Mouse (Mus musculus): ENCODE results near the gene Cldn19. TPM values are rescaled to one million over a fixed set of nuclear protein-coding genes. Genes with fewer than 3 reads are reported as not detected.
"Not testable (repeated sequence)": the region's sequence is repeated elsewhere in the genome, so short reads cannot be mapped to it uniquely, and the experiment has no call there.

Cldn19 gene
- polyA plus RNA-seq, 1 experiment, result not detected

DNA sequence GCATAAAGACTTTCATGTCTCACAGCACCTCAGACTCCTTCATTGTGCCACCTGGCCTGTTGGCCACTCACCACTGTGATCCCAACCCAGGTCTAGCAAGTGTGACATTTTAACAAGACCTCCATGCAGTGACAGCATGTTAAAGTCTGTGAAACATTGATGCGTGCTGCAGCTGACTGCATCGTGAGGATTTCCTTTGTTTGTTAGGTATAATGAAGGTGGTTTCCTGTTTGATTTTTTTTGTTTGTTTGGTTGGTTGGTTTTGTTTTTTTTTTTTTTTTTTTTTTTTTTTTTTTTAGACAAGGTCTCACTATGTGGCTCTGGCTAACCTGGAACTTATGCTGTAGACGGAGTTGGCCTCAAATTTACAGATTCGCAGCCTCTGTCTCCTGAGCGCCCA is 7.3 kb downstream of the Cldn19 start:
- WGBS, result 89% methylated on average over 5 of the region's 5 CpGs

DNA sequence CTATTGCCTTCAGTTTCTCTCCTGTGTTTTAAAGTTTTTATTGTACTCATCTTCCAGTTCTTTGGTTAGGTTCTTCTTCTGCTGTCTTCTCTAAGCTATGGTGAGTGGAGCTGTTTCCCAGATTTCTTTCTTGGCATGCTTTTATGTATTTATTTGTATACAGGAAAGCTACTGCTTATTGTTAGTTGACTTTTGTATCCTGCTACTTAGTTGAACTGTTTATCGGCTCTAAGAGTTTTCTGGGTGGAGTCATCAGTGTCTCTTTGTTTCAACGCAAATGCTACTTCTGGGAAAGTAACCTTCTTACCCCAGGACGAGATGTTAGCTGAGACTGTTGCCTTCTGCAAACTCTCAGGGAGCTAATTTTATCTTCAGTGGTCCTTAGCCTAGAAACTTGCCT is 8.2 kb downstream of the Cldn19 start:
- H3K27ac ChIP-seq (ENCODE audit: insufficient read depth, low read depth, low read length), result no peak overlapping the region
- 62% methylated on average over 3 of the region's 3 CpGs for WGBS
- TF ChIP-seq CTCF (IDR thresholded peaks at IDR 0.05; ENCODE audit: extremely low read depth, insufficient read length, insufficient replicate concordance, low read depth, low read length), result no peak
- no peaks in the 10 kb centered on the region for H3K27me3 ChIP-seq (ENCODE audit: control insufficient read depth, insufficient read depth, low read length)
- H3K36me3 ChIP-seq (ENCODE audit: control insufficient read depth, insufficient read depth, low read length), result no peaks in the 10 kb centered on the region
- no peaks in the 10 kb centered on the region for H3K4me1 ChIP-seq (ENCODE audit: control insufficient read depth, insufficient read depth, insufficient read length, low read length)
- no peak overlapping the region for H3K4me3 ChIP-seq (ENCODE audit: low read depth, low read length)

More for the DNA sequence above, 7.3 kb downstream of the Cldn19 start:
- Histone ChIP-seq H3K36me3 (ENCODE audit: control insufficient read depth, insufficient read depth, low read length) (no peaks in the 10 kb centered on the region), H3K4me1 (ENCODE audit: control insufficient read depth, insufficient read depth, insufficient read length, low read length) (no peaks in the 10 kb centered on the region), H3K27me3 (ENCODE audit: control insufficient read depth, insufficient read depth, low read length) (no peaks in the 10 kb centered on the region), H3K4me3 (ENCODE audit: low read depth, low read length) (no peak overlapping the region), H3K27ac (ENCODE audit: insufficient read depth, low read depth, low read length) (no peak overlapping the region)
- no peak for TF ChIP-seq CTCF (IDR thresholded peaks at IDR 0.05; ENCODE audit: extremely low read depth, insufficient read length, insufficient replicate concordance, low read depth, low read length)
- no peak for TF ChIP-seq POLR2A (IDR thresholded peaks at IDR 0.05; ENCODE audit: low read depth, low read length)

DNA sequence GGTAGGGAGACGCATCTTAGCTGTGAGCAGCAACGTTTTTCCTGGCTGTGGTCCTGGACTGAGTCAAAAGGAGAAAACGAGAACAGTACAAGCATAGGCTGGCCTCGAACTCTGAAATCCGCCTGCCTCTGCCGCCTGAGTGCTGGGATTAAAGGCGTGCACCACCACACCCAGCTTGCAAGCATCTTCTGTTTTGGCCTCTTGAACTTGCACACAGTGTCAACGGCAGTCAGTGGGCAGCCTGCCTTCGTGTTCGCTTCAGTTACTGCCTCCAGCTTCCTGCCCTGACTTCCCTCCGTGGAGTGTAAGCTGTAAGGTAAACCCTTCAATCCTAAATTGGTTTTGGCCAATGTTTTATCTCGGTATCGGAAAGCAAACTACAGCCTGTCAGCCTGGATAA is 11.4 kb downstream of the Cldn19 start:
- TF ChIP-seq CTCF (IDR thresholded peaks at IDR 0.05; ENCODE audit: extremely low read depth, insufficient read length, insufficient replicate concordance, low read depth, low read length) (no peak), POLR2A (IDR thresholded peaks at IDR 0.05; ENCODE audit: low read depth, low read length) (no peak)
- H3K4me1 ChIP-seq (ENCODE audit: control insufficient read depth, insufficient read depth, insufficient read length, low read length), result no peaks in the 10 kb centered on the region
- H3K36me3 ChIP-seq (ENCODE audit: control insufficient read depth, insufficient read depth, low read length), result peaks cover 8% of the 10 kb centered on the region
- H3K27me3 ChIP-seq (ENCODE audit: control insufficient read depth, insufficient read depth, low read length), result no peaks in the 10 kb centered on the region
- H3K27ac ChIP-seq (ENCODE audit: insufficient read depth, low read depth, low read length), result no peak overlapping the region
- no peak overlapping the region for H3K4me3 ChIP-seq (ENCODE audit: low read depth, low read length)
- WGBS, result 56% methylated on average over 13 of the region's 13 CpGs

DNA sequence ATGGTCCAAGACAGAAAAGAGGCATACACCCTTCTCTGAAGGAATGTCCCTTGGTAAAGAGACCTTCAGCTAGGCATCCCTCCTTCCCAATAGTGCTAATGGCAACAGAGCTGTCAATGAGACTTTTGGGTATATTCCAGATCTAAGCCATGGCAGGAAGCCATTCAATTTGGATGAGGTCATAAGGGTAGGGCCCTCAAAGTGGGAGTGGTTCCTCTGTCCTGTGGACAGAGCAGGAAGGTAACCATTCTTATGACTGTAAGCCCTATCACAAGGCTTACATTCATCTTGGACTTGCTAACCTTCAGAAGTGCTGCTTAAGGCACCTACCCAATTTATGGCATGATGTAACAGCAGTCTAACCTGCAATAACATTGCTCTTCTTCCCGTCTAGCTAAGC is 19.4 kb downstream of the Cldn19 start:
- Histone ChIP-seq H3K4me3 (ENCODE audit: low read depth, low read length) (no peak overlapping the region), H3K4me1 (ENCODE audit: control insufficient read depth, insufficient read depth, insufficient read length, low read length) (peaks cover 2% of the 10 kb centered on the region; the same call in 1 of the 2 replicates), H3K36me3 (ENCODE audit: control insufficient read depth, insufficient read depth, low read length) (peaks cover 57% of the 10 kb centered on the region), H3K27me3 (ENCODE audit: control insufficient read depth, insufficient read depth, low read length) (no peaks in the 10 kb centered on the region), H3K27ac (ENCODE audit: insufficient read depth, low read depth, low read length) (peak overlapping the region; percentile 54)
- no peak for TF ChIP-seq CTCF (IDR thresholded peaks at IDR 0.05; ENCODE audit: extremely low read depth, insufficient read length, insufficient replicate concordance, low read depth, low read length)
- no peak for TF ChIP-seq POLR2A (IDR thresholded peaks at IDR 0.05; ENCODE audit: low read depth, low read length)
- WGBS, result 31% methylated on average over 1 of the region's 1 CpGs

DNA sequence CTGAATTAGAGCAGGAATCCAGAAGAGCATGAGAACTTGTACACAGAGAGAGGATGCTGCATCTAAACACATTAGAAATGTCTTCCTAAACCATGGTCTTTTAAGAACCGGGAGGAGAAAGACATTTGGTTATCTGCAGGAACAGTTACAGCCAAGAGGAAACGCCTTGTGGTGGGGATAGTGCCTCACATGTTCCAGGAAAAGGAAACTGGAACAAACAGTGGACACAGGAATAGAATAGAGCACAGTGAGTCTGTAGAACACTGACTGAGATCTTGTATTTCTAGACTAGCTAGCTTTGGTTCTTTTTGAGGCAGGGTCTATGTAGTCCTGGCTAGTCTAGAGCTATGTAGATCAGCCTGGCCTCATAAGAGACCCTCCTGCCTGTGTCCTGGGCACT is 20.0 kb downstream of the Cldn19 start:
- peak overlapping the region; percentile 77 for H3K27ac ChIP-seq (ENCODE audit: insufficient read depth, low read depth, low read length)
- no peaks in the 10 kb centered on the region for H3K27me3 ChIP-seq (ENCODE audit: control insufficient read depth, insufficient read depth, low read length)
- no peak overlapping the region for H3K4me3 ChIP-seq (ENCODE audit: low read depth, low read length)
- peaks cover 59% of the 10 kb centered on the region for H3K36me3 ChIP-seq (ENCODE audit: control insufficient read depth, insufficient read depth, low read length)
- WGBS, result 35% methylated on average over 2 of the region's 2 CpGs
- TF ChIP-seq POLR2A (IDR thresholded peaks at IDR 0.05; ENCODE audit: low read depth, low read length) (no peak), CTCF (IDR thresholded peaks at IDR 0.05; ENCODE audit: extremely low read depth, insufficient read length, insufficient replicate concordance, low read depth, low read length) (no peak)
- peaks cover 2% of the 10 kb centered on the region; the same call in 1 of the 2 replicates for H3K4me1 ChIP-seq (ENCODE audit: control insufficient read depth, insufficient read depth, insufficient read length, low read length)

DNA sequence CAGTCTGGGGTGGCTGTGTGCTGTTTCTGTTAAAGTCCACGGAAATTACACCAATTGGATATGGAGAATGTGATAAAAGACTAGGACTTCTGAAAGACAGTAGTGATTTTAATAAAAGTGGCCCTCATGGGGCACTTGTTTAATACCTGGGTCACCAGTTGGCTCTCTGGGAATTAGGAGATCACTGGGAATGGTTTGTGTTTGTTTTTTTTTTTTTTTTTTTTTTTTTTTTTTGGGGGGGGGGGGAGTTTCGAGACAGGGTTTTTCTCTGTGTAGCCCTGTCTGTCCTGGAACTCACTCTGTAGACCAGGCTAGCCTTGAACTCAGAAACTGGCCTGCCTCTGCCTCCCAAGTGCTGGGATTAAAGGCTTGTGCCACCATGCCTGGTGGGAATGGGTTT is 20.5 kb downstream of the Cldn19 start:
- Histone ChIP-seq H3K27ac (ENCODE audit: insufficient read depth, low read depth, low read length) (peak overlapping the region; percentile 77), H3K36me3 (ENCODE audit: control insufficient read depth, insufficient read depth, low read length) (peaks cover 59% of the 10 kb centered on the region), H3K4me1 (ENCODE audit: control insufficient read depth, insufficient read depth, insufficient read length, low read length) (peaks cover 2% of the 10 kb centered on the region; the same call in 1 of the 2 replicates), H3K27me3 (ENCODE audit: control insufficient read depth, insufficient read depth, low read length) (no peaks in the 10 kb centered on the region), H3K4me3 (ENCODE audit: low read depth, low read length) (no peak overlapping the region)
- TF ChIP-seq CTCF (IDR thresholded peaks at IDR 0.05; ENCODE audit: extremely low read depth, insufficient read length, insufficient replicate concordance, low read depth, low read length) (no peak), POLR2A (IDR thresholded peaks at IDR 0.05; ENCODE audit: low read depth, low read length) (no peak)
- 80% methylated on average over 2 of the region's 2 CpGs for WGBS

DNA sequence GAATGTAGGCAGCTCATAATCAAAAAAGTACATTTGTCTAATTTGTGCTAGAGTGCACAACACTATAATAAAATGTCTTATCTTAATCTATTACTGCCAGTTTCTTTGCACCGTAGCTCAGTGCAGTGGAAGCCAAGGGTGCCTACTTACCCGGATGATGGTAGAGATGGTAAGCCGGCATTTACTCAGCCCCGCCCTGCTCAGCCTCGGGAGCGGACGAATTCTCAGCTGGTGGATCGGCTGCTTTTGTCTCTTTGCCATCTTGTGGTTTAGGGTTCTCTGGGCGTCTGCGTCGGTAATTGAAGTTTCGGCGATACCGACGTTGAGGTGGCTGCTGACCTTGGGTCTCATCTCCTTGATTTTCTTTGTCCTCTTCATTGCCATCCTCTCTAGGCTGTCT is 23.6 kb downstream of the Cldn19 start:
- H3K27me3 ChIP-seq (ENCODE audit: control insufficient read depth, insufficient read depth, low read length); H3K27ac ChIP-seq (ENCODE audit: insufficient read depth, low read depth, low read length); H3K4me1 ChIP-seq (ENCODE audit: control insufficient read depth, insufficient read depth, insufficient read length, low read length); H3K4me3 ChIP-seq (ENCODE audit: low read depth, low read length): not testable (repeated sequence)
- WGBS, result 63% methylated on average over 15 of the region's 15 CpGs
- H3K36me3 ChIP-seq (ENCODE audit: control insufficient read depth, insufficient read depth, low read length), result peaks cover 66% of the 10 kb centered on the region

DNA sequence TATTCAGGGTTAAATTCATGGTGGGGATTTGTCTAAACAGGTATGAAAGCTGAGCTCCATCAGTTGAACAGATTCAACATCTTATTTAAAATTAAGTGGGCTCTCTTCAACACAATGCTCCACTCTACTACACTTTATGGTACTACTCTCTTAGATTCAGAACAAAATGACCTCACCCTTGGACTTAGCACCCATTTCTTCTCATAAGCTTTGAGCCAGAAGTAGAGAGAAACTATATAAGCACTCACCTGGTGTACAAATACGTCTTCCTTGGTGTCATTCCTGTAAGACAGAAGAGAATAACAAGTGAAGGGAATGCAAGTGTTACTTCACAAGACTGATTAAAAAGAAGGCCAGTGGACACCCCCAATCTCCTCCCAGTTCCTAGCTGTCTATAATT is 29.6 kb downstream of the Cldn19 start:
- TF ChIP-seq CTCF (IDR thresholded peaks at IDR 0.05; ENCODE audit: extremely low read depth, insufficient read length, insufficient replicate concordance, low read depth, low read length) (no peak), POLR2A (IDR thresholded peaks at IDR 0.05; ENCODE audit: low read depth, low read length) (no peak)
- Histone ChIP-seq H3K27ac (ENCODE audit: insufficient read depth, low read depth, low read length) (peak overlapping the region; percentile 63), H3K4me1 (ENCODE audit: control insufficient read depth, insufficient read depth, insufficient read length, low read length) (peaks cover 12% of the 10 kb centered on the region), H3K27me3 (ENCODE audit: control insufficient read depth, insufficient read depth, low read length) (no peaks in the 10 kb centered on the region), H3K36me3 (ENCODE audit: control insufficient read depth, insufficient read depth, low read length) (peaks cover 42% of the 10 kb centered on the region), H3K4me3 (ENCODE audit: low read depth, low read length) (no peak overlapping the region)
- 34% methylated on average over 1 of the region's 1 CpGs for WGBS
